In genomic region chr2:25176573-25176972, GRCm38 (mm10) we compare ENCODE assay signal across 9 mouse cellular contexts. TPM values are rescaled to one million over a fixed set of nuclear protein-coding genes. Genes with fewer than 3 reads are reported as not detected.
DNase-seq lines count a peak whose midpoint lies in the region; ATAC-seq and TF ChIP-seq lines count a peak whose summit lies in the region.
"Had no signal": no experiment of that assay in that cellular context is flagged by ENCODE, and none has a peak within 500 bp of the region (broad histone marks: within the 10 kb centered on the region; RNA-seq: fewer than 3 reads in every experiment).

No protein-coding gene starts in this region.

- peaks cover 32% of the 10 kb centered on the region for H3K4me1 ChIP-seq in heart, embryonic 16.5 days (ENCODE audit: control insufficient read depth, insufficient read depth, low read length)
- H3K4me1 ChIP-seq in limb, embryonic 12.5 days (replicated peaks): peaks cover 59% of the 10 kb centered on the region
- peaks cover 15% of the 10 kb centered on the region for H3K4me1 ChIP-seq in neural tube, embryonic 14.5 days (ENCODE audit: control insufficient read depth, insufficient read depth, low read length)

- TF ChIP-seq CTCF in layer of hippocampus, adult 2 months (conservative IDR thresholded peaks at IDR 0.05): no peak

- H3K4me3 ChIP-seq in layer of hippocampus, adult 2 months: no peak overlapping the region
- H3K4me3 ChIP-seq in heart, embryonic 16.5 days (ENCODE audit: low read length): no peak overlapping the region
- no peak overlapping the region for H3K4me3 ChIP-seq in limb, embryonic 12.5 days (replicated peaks)
- no peak overlapping the region for H3K4me3 ChIP-seq in neural tube, embryonic 14.5 days (ENCODE audit: low read depth, low read length)

- no peaks in the 10 kb centered on the region for H3K27me3 ChIP-seq in heart, embryonic 16.5 days (ENCODE audit: control insufficient read depth, insufficient read depth, low read length)
- peaks cover 39% of the 10 kb centered on the region for H3K27me3 ChIP-seq in limb, embryonic 12.5 days
- H3K27me3 ChIP-seq in neural tube, embryonic 14.5 days (ENCODE audit: control insufficient read depth, insufficient read depth, low read length): no peaks in the 10 kb centered on the region

- WGBS in heart, embryonic 16.5 days: 41% methylated on average over 6 of the region's 6 CpGs
- WGBS in limb, embryonic 12.5 days: 36% methylated on average over 6 of the region's 6 CpGs
- WGBS in neural tube, embryonic 14.5 days: 66% methylated on average over 6 of the region's 6 CpGs

- H3K9me3 ChIP-seq in heart, embryonic 16.5 days (replicated peaks; ENCODE audit: control insufficient read depth, low read length): no peaks in the 10 kb centered on the region
- no peaks in the 10 kb centered on the region for H3K9me3 ChIP-seq in limb, embryonic 12.5 days
- H3K9me3 ChIP-seq in neural tube, embryonic 14.5 days (ENCODE audit: control insufficient read depth, low read length): no peaks in the 10 kb centered on the region

- ATAC-seq in heart, embryonic 16.5 days (replicated peaks; ENCODE audit: extremely low read depth, insufficient read depth, low FRiP score): no peak
- no peak for ATAC-seq in limb, embryonic 12.5 days (ENCODE audit: insufficient number of reproducible peaks, insufficient read depth, low FRiP score, low TSS enrichment, low read depth)
- ATAC-seq in neural tube, embryonic 14.5 days (ENCODE audit: low read depth): no peak

- H3K36me3 ChIP-seq in heart, embryonic 16.5 days (ENCODE audit: control insufficient read depth, insufficient read depth): no peaks in the 10 kb centered on the region
- H3K36me3 ChIP-seq in limb, embryonic 12.5 days: no peaks in the 10 kb centered on the region
- H3K36me3 ChIP-seq in neural tube, embryonic 14.5 days (ENCODE audit: control insufficient read depth, insufficient read depth, low read length): no peaks in the 10 kb centered on the region
- H3K36me3 ChIP-seq: G1E had no signal

- no peak for DNase-seq in layer of hippocampus, adult 2 months (ENCODE audit: low spot score in 2 of 2)
- DNase-seq in layer of hippocampus, adult 11-12 months (ENCODE audit: low spot score): no peak
- DNase-seq in c-Kit-positive CD71-positive TER-119-positive erythroid progenitor cells, embryonic 14.5 days (ENCODE audit: low spot score): no peak
- DNase-seq in adrenal gland, postnatal 10 days: no peak
- DNase-seq in cerebellum, postnatal 14 days: no peak

- H3K9ac ChIP-seq in heart, embryonic 16.5 days (ENCODE audit: low read length): no peak overlapping the region
- no peak overlapping the region for H3K9ac ChIP-seq in limb, embryonic 12.5 days (replicated peaks)
- no peak overlapping the region for H3K9ac ChIP-seq in neural tube, embryonic 14.5 days (replicated peaks; ENCODE audit: low read depth, low read length)

- peak overlapping the region; percentile 31; the same call in 1 of the 2 replicates for H3K4me2 ChIP-seq in heart, embryonic 16.5 days (ENCODE audit: low read depth, low read length)
- H3K4me2 ChIP-seq in limb, embryonic 12.5 days: 0 out of 2 replicates have a peak overlapping the region, but pooled peaks have one; percentile 35
- peak overlapping the region; percentile 36; the same call in 1 of the 2 replicates for H3K4me2 ChIP-seq in neural tube, embryonic 14.5 days (ENCODE audit: low read depth, low read length)

- H3K27ac ChIP-seq in layer of hippocampus, adult 2 months: peak overlapping the region; percentile 91
- H3K27ac ChIP-seq in heart, embryonic 16.5 days (ENCODE audit: low read length): peak overlapping the region; percentile 54
- H3K27ac ChIP-seq in limb, embryonic 12.5 days: peak overlapping the region; percentile 64; the same call in 1 of the 2 replicates
- H3K27ac ChIP-seq in neural tube, embryonic 14.5 days (ENCODE audit: low read depth, low read length): peak overlapping the region; percentile 66

RNA-seq across cellular contexts. Expression of gene Nrarp, which starts 4.0 kb away (rescaled TPM):
- total RNA-seq in layer of hippocampus, adult 2 months (2021): 10 to 100 TPM; 21.3 to 21.9 TPM
- 16.2 and 18.1 TPM in 2 replicates for polyA plus RNA-seq in heart, embryonic 16.5 days (2015; fragmentation: Nextera tagmentation; extraction: Ambion mirVana)
- polyA plus RNA-seq in limb, embryonic 12.5 days (2016; fragmentation: Nextera tagmentation; extraction: Ambion mirVana): 20.6 and 23.1 TPM in 2 replicates
- polyA plus RNA-seq in neural tube, embryonic 14.5 days (2014; fragmentation: Nextera tagmentation; extraction: Ambion mirVana): 10.7 and 15.1 TPM in 2 replicates
- 10 to 100 TPM; 15.1 to 15.5 TPM for total RNA-seq in adrenal gland, postnatal 10 days (2021)
- polyA plus RNA-seq: G1E had no signal

RNA-seq across cellular contexts. Expression of gene Tor4a, which starts 20.1 kb away (rescaled TPM):
- total RNA-seq in layer of hippocampus, adult 2 months (2021): 1 to 10 TPM; 2.2 to 3.0 TPM
- 8.5 and 10.0 TPM in 2 replicates for polyA plus RNA-seq in heart, embryonic 16.5 days (2015; fragmentation: Nextera tagmentation; extraction: Ambion mirVana)
- polyA plus RNA-seq in limb, embryonic 12.5 days (2016; fragmentation: Nextera tagmentation; extraction: Ambion mirVana): 2.9 and 3.2 TPM in 2 replicates
- 0.88 and 1.4 TPM in 2 replicates for polyA plus RNA-seq in neural tube, embryonic 14.5 days (2014; fragmentation: Nextera tagmentation; extraction: Ambion mirVana)
- total RNA-seq in adrenal gland, postnatal 10 days (2021): 10 to 100 TPM; 13.9 to 19.5 TPM

RNA-seq across cellular contexts. Expression of gene Nelfb, which starts 34.7 kb away (rescaled TPM):
- 10 to 100 TPM; 57.0 to 58.5 TPM for total RNA-seq in layer of hippocampus, adult 2 months (2021)
- polyA plus RNA-seq in heart, embryonic 16.5 days (2015; fragmentation: Nextera tagmentation; extraction: Ambion mirVana): 79.1 and 81.9 TPM in 2 replicates
- 118 and 121 TPM in 2 replicates for polyA plus RNA-seq in limb, embryonic 12.5 days (2016; fragmentation: Nextera tagmentation; extraction: Ambion mirVana)
- polyA plus RNA-seq in neural tube, embryonic 14.5 days (2014; fragmentation: Nextera tagmentation; extraction: Ambion mirVana): 74.7 and 86.2 TPM in 2 replicates
- 10 to 100 TPM; 46.3 to 48.8 TPM for total RNA-seq in adrenal gland, postnatal 10 days (2021)

RNA-seq across cellular contexts. Expression of gene Stpg3, which starts 37.9 kb away (rescaled TPM):
- under 1 TPM in 1 of 2 experiments, not detected in 1; 0.33 TPM for total RNA-seq in layer of hippocampus, adult 2 months (2021)
- not detected in 2 replicates for polyA plus RNA-seq in heart, embryonic 16.5 days (2015; fragmentation: Nextera tagmentation; extraction: Ambion mirVana)
- polyA plus RNA-seq in limb, embryonic 12.5 days (2016; fragmentation: Nextera tagmentation; extraction: Ambion mirVana): not detected in 2 replicates
- polyA plus RNA-seq in neural tube, embryonic 14.5 days (2014; fragmentation: Nextera tagmentation; extraction: Ambion mirVana): not detected in 2 replicates
- not detected for total RNA-seq in adrenal gland, postnatal 10 days (2021)
- total RNA-seq: G1E had no signal
- polyA plus RNA-seq: G1E had no signal

RNA-seq across cellular contexts. Expression of gene Fam166a, which starts 42.0 kb away (rescaled TPM):
- not detected for total RNA-seq in layer of hippocampus, adult 2 months (2021)
- 1.1 TPM in 1 of 2 replicates, not detected in the other for polyA plus RNA-seq in heart, embryonic 16.5 days (2015; fragmentation: Nextera tagmentation; extraction: Ambion mirVana)
- polyA plus RNA-seq in limb, embryonic 12.5 days (2016; fragmentation: Nextera tagmentation; extraction: Ambion mirVana): not detected in 2 replicates
- polyA plus RNA-seq in neural tube, embryonic 14.5 days (2014; fragmentation: Nextera tagmentation; extraction: Ambion mirVana): 0.91 TPM in 1 of 2 replicates, not detected in the other
- not detected for total RNA-seq in adrenal gland, postnatal 10 days (2021)
- total RNA-seq: G1E had no signal
- polyA plus RNA-seq: G1E had no signal
